Mouse (Mus musculus) cortical plate, adult 2 months (tissue): ENCODE measurements at regions not wholly inside any gene's neighbourhood (a gene's known extent, or its start where the extent isn't known, plus 50 kb on each side); places are given as distances from the start of the nearest gene placed in this dataset.

Experiments
- CTCF ChIP-seq: fragments of 200-500 bp; IDR thresholded peaks from 2 replicates; pipeline ENCODE4 v1.5.1; 2011; ENCODE audit warnings: mild to moderate bottlenecking, control low read depth, low read length; ENCODE audit not compliant: insufficient read depth; ENCODE audit errors: extremely low read depth
- POLR2A ChIP-seq: fragments of 200-500 bp; IDR thresholded peaks from 2 replicates; pipeline ENCODE4 v1.6.1; 2011; ENCODE audit warnings: mild to moderate bottlenecking, low read length, control low read depth; ENCODE audit not compliant: insufficient read depth; ENCODE audit errors: extremely low read depth

DNA sequence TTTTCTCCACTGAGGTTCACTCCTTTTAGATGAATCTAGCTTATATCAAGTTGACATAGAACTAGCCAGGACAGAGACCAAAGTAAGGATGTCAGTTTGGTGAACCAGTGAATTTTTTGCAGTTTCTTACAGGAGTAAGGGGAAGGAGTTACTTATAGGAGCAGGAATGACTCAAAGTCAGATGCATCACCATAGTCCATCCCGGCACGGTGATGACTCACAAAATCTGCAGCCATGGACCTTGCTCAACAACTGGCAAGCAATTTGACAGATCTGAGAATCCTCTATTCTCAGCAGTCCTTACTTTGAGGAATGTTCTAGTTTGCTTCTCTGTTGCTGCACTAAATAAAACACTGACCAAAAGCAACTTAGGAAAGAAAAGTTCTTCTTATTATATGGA is 341.7 kb upstream of the Castor2 start:
- TF ChIP-seq POLR2A (no peak), CTCF (no peak)
